Mouse (Mus musculus) MEL (cell line): ENCODE measurements at regions not wholly inside any gene's neighbourhood (a gene's known extent, or its start where the extent isn't known, plus 50 kb on each side); places are given as distances from the start of the nearest gene placed in this dataset.

Experiments
- CTCF ChIP-seq, 3 experiments: IDR thresholded peaks in 2 of 3; conservative IDR thresholded peaks in 1 of 3; 2 replicates each; pipeline ENCODE4 v1.5.1; 2011 to 2012; ENCODE audit warnings: low read length in 3 of 3, low read depth in 2 of 3, mild to moderate bottlenecking in 2 of 3, improper control_type of control experiment in 1 of 3, inconsistent platforms in 1 of 3, mixed read lengths in 1 of 3, moderate library complexity in 1 of 3; ENCODE audit not compliant: control insufficient read depth in 1 of 3, insufficient read depth in 1 of 3, poor library complexity in 1 of 3, severe bottlenecking in 1 of 3
- E2F4 ChIP-seq: IDR thresholded peaks from 2 replicates; pipeline ENCODE4 v1.6.1; 2011; ENCODE audit warnings: low read depth, low read length, improper control_type of control experiment, borderline replicate concordance
- EP300 ChIP-seq, 2 experiments: IDR thresholded peaks; 2 replicates each; pipeline ENCODE4 v1.6.1; 2011; ENCODE audit warnings: improper control_type of control experiment in 2 of 2, low read length in 2 of 2, low read depth in 1 of 2, mild to moderate bottlenecking in 1 of 2
- KAT2A ChIP-seq: conservative IDR thresholded peaks from 2 replicates; pipeline ENCODE4 v1.6.1; 2012; ENCODE audit warnings: low read depth, low read length, improper control_type of control experiment, inconsistent platforms
- MAX ChIP-seq: IDR thresholded peaks from 2 replicates; pipeline ENCODE4 v1.6.1; 2011; ENCODE audit warnings: low read length, improper control_type of control experiment
- MEF2A ChIP-seq: IDR thresholded peaks from 2 replicates; pipeline ENCODE4 v1.6.1; 2014; ENCODE audit warnings: low read depth, mild to moderate bottlenecking, inconsistent platforms, low read length, improper control_type of control experiment; ENCODE audit not compliant: poor library complexity, insufficient replicate concordance, severe bottlenecking; ENCODE audit errors: extremely low read depth
- MYC ChIP-seq: IDR thresholded peaks from 2 replicates; pipeline ENCODE4 v1.6.1; 2011; ENCODE audit warnings: low read depth, mild to moderate bottlenecking, low read length, improper control_type of control experiment, moderate library complexity
- NRF1 ChIP-seq: IDR thresholded peaks from 2 replicates; pipeline ENCODE4 v1.6.1; 2014; ENCODE audit warnings: low read depth, mild to moderate bottlenecking, inconsistent platforms, low read length, improper control_type of control experiment, moderate library complexity; ENCODE audit not compliant: poor library complexity, insufficient read depth, severe bottlenecking
- POLR2A ChIP-seq, 2 experiments: IDR thresholded peaks; 2 replicates each; pipeline ENCODE4 v1.6.1; 2011 to 2012; ENCODE audit warnings: low read length in 2 of 2, mild to moderate bottlenecking in 2 of 2, control low read depth in 1 of 2, improper control_type of control experiment in 1 of 2, low read depth in 1 of 2, moderate library complexity in 1 of 2; ENCODE audit not compliant: control insufficient read depth in 1 of 2, insufficient read depth in 1 of 2, poor library complexity in 1 of 2
- POLR2AphosphoS5 ChIP-seq: IDR thresholded peaks from 2 replicates; pipeline ENCODE4 v1.6.1; 2012; ENCODE audit warnings: low read depth, borderline replicate concordance, mild to moderate bottlenecking, inconsistent platforms, low read length, moderate library complexity, mixed read lengths
- SIN3A ChIP-seq: IDR thresholded peaks from 2 replicates; pipeline ENCODE4 v1.6.1; 2012; ENCODE audit warnings: low read length, improper control_type of control experiment, inconsistent platforms
- TBP ChIP-seq: IDR thresholded peaks from 2 replicates; pipeline ENCODE4 v1.8.0; 2011; ENCODE audit warnings: low read depth, low read length, improper control_type of control experiment
- USF1 ChIP-seq: IDR thresholded peaks from 2 replicates; pipeline ENCODE4 v1.6.1; 2014; ENCODE audit warnings: low read depth, mild to moderate bottlenecking, inconsistent platforms, low read length, improper control_type of control experiment, moderate library complexity
- USF2 ChIP-seq, 2 experiments: IDR thresholded peaks; 2 replicates each; pipeline ENCODE4 v1.6.1; 2011 to 2012; ENCODE audit warnings: improper control_type of control experiment in 2 of 2, low read length in 2 of 2, borderline replicate concordance in 1 of 2, inconsistent platforms in 1 of 2, low read depth in 1 of 2, mild to moderate bottlenecking in 1 of 2; ENCODE audit not compliant: insufficient read depth in 1 of 2

DNA sequence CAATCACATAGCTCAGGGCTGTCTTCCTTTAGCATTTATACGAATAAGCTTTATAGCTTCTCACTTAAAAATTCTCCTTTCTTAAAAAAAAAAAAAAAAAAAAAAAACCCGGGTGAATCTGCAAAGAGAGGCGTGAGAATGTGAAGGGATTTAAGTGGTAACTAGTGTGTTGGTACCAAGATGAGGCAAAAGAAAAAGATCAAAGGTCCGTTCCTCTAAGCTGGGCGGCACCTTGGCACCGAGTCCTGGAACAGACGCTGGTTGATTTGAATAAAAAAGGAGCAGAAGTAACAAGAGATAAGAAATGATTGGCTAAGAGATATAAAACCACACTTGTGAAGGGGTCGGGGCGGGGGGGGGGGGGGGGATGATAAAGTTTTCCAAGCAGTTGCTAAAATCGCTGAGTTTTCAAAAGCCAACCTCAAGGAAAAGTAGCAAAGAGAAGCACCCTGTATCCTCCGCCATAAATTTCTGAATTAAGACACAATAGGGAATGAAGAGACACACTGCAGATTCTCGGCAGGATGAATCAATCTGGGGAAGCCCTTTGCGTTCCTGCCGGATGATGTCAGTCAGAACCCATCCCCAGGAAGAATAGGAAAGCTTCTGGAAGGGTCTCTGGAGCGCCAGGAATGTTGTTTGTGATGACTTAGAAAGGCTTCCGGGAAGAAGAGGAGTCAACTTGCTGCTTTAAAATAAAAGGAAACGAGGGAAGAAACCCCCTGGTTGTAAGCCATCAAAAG lies 107.7 kb upstream of the Ankrd1 start:
- TF ChIP-seq E2F4 (no peak), CTCF (IDR thresholded peaks at IDR 0.05 in 2 of 3, conservative IDR thresholded peaks at IDR 0.05 in 1 of 3; ENCODE audit: control insufficient read depth in 1 of 3, insufficient read depth in 1 of 3, low read depth in 2 of 3, low read length in 3 of 3, poor library complexity in 1 of 3, severe bottlenecking in 1 of 3) (no peak), USF1 (no peak), EP300 (IDR thresholded peaks at IDR 0.05; ENCODE audit: low read depth in 1 of 2, low read length in 2 of 2) (no peak), TBP (no peak), NRF1 (no peak), MYC (no peak), MAX (no peak), USF2 (IDR thresholded peaks at IDR 0.05; ENCODE audit: borderline replicate concordance in 1 of 2, insufficient read depth in 1 of 2, low read depth in 1 of 2, low read length in 2 of 2) (no peak), POLR2A (IDR thresholded peaks at IDR 0.05; ENCODE audit: control insufficient read depth in 1 of 2, insufficient read depth in 1 of 2, low read depth in 1 of 2, low read length in 2 of 2, poor library complexity in 1 of 2) (no peak), SIN3A (no peak), KAT2A (no peak), POLR2AphosphoS5 (no peak), MEF2A (no peak)
